Mouse (Mus musculus): ENCODE data around the gene Ccdc173. TPM values are rescaled to one million over a fixed set of nuclear protein-coding genes. Genes with fewer than 3 reads are reported as not detected.

The Ccdc173 gene
- polyA plus RNA-seq, 1 experiment from 2014 or later, result 2.7 TPM

DNA sequence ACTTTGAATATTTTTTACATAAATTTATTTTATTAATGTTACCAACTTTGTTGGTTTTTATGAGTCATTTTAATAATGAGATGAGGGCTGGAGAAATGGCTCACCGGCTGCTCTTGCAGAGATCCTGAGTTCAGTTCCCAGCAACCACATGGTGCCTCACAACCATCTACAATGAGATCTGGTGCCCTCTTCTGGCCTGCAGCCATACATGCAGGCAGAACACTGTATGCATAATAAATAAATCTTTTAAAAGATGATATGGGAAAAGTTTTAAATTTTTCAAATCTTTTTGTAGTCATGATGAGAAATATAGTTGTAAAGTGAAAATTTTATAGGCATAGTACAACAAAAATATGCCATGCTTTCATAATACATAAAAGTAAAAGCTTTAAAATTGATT, 44.3 kb downstream of the Ccdc173 start:
- H3K36me3 ChIP-seq (ENCODE audit: inconsistent target), result peaks cover 77% of the 10 kb centered on the region
- WGBS (ENCODE audit: missing documents), result 85% methylated on average over 1 of the region's 1 CpGs

DNA sequence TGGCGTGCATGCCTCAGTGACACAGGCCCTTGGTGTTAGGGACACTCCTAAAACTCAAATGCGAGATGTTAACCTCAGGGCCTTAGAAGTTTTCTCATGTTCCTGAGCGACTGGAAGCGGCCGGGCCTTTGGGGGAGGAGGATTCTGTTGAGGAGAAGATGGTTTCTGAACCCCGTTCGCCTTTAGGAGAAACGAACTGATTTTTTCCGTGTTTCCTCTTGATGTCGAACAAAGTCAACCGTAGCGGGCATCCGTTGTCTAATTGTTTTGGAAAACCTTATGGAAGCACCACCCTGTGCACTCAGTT, 65.9 kb downstream of the Ccdc173 start:
- Histone ChIP-seq H3K4me3 (ENCODE audit: inconsistent target) (peak overlapping the region; percentile 88), H3K27ac (peak overlapping the region; percentile 55), H3K36me3 (ENCODE audit: inconsistent target) (no peaks in the 10 kb centered on the region), H3K79me2 (ENCODE audit: inconsistent target) (peaks cover 50% of the 10 kb centered on the region)
- WGBS (ENCODE audit: missing documents), result 0% methylated on average over 13 of the region's 13 CpGs

More for the DNA sequence above, 44.3 kb downstream of the Ccdc173 start:
- no peak overlapping the region for H3K4me3 ChIP-seq (ENCODE audit: inconsistent target)
- H3K79me2 ChIP-seq (ENCODE audit: inconsistent target), result no peaks in the 10 kb centered on the region
- H3K27ac ChIP-seq, result no peak overlapping the region

DNA sequence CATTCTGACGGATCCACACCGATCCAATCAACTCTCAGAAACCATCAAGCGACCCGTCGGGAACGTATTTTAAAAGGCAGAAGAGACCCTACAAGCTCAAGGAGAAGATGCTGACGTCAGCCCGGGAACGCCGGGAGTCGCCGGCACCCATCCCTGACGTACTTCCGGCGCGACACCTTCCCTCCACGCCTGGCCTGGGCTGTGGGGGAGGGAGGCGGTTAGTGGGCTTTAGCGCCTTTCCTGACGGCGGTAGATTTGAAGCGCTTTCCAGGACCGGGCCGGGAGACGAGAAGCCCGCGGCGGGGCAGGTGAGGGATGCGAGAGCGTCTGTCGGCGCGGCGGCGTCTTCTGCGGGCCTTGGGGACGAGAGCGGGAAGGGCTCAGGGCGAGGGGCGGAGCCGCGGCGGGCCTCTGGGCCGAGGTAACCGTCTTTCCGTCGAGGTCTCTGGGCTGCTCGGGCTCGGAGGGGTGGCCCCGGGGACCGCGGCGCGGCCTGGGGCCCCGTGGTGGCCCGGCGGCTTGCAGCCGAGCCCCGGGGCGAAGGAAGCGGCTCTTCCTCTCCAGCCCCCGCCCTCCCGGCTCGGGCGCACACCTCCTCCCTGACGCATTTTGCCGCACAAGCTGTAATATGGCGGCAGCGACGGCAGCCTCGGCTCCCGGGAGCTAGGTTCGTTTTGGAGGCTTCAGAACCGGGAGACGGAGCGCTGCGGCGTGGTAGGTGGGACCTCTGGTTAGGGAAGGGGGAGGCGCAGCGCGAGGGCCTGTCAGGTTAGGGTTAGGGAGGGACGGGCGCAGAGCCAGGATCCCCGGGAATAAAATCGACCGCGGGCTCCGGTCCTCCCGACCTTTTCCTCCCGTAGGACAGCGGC, 66.5 kb downstream of the Ccdc173 start:
- Histone ChIP-seq H3K36me3 (ENCODE audit: inconsistent target) (no peaks in the 10 kb centered on the region), H3K27ac (peak overlapping the region; percentile 55), H3K4me3 (ENCODE audit: inconsistent target) (peak overlapping the region; percentile 88), H3K79me2 (ENCODE audit: inconsistent target) (peaks cover 45% of the 10 kb centered on the region)
- under 1% methylated on average over 88 of the region's 91 CpGs for WGBS (ENCODE audit: missing documents)

DNA sequence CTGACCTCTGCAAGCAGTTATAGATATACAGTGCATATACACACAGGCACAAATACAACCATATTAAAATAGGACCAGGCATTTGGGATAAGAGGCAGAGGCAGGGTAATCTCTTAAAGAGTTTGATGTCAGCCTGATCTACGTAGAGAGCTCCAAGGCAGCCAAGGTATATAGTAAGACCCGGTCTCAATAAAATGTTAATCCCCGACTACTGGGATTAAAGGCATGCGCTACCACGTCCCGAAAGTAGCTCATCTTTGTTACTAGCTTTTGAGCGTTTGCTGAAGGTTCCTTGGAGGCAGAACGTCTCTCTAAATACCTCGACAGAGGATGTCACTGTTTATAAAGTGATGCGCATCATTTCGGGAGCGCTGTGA, 67.1 kb downstream of the Ccdc173 start, which contains the start of gene Ppig:
Gene Ppig (plus strand): TSS at position 273 of the 377 bp plus-strand sequence.
- Histone ChIP-seq H3K27ac (peak within 1 kb of the TSS; percentile 55), H3K36me3 (ENCODE audit: inconsistent target) (no peaks in the 10 kb centered on the region), H3K79me2 (ENCODE audit: inconsistent target) (peaks cover 40% of the 10 kb centered on the region), H3K4me3 (ENCODE audit: inconsistent target) (peak within 1 kb of the TSS; percentile 88)
- 7% methylated on average over 12 of the region's 12 CpGs for WGBS (ENCODE audit: missing documents)

DNA sequence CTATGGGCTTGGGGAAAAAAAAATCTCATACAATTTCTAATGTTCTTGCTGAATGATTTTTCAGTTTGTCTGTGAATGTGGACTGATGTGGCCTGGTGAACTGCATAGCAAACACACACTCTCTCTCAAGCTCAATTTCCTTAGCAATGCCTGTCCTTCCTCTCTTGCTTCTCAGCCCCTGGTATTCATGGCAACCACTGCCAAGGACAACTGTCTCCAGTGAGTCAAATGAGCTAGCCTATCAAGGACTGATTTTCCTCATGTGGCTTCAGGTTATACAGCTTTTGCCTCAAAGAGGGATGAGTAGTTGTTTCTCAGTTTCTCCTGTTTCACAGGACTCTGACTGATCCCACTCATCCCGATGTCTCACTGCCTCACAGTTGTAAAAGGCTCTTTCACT, 70.3 kb downstream of the Ccdc173 start:
- 7% methylated on average over 1 of the region's 1 CpGs for WGBS (ENCODE audit: missing documents)
- Histone ChIP-seq H3K27ac (peak overlapping the region; percentile 51), H3K4me3 (ENCODE audit: inconsistent target) (no peak overlapping the region), H3K79me2 (ENCODE audit: inconsistent target) (peaks cover 10% of the 10 kb centered on the region), H3K36me3 (ENCODE audit: inconsistent target) (no peaks in the 10 kb centered on the region)

DNA sequence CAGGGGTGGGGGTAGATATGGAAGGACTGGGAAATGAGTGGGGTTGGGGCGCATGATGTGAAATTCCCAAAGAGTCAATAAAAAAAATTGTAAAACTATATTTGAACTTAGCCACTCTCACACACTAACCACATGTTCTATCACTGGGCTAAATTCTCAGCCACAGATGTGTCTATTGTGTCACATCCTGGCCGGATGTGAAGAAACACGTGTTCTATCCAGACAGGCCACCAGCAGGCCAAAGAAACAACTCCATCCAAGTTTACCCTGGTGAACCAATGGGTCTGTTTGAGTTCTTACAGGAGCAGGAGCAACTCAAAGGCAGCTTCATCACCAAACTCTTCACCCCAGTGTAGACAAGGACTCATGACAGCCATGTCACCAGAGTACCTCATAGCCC, 72.9 kb downstream of the Ccdc173 start:
- Histone ChIP-seq H3K36me3 (ENCODE audit: inconsistent target) (no peaks in the 10 kb centered on the region), H3K79me2 (ENCODE audit: inconsistent target) (no peaks in the 10 kb centered on the region), H3K27ac (no peak overlapping the region), H3K4me3 (ENCODE audit: inconsistent target) (no peak overlapping the region)
- 25% methylated on average over 3 of the region's 3 CpGs for WGBS (ENCODE audit: missing documents)

DNA sequence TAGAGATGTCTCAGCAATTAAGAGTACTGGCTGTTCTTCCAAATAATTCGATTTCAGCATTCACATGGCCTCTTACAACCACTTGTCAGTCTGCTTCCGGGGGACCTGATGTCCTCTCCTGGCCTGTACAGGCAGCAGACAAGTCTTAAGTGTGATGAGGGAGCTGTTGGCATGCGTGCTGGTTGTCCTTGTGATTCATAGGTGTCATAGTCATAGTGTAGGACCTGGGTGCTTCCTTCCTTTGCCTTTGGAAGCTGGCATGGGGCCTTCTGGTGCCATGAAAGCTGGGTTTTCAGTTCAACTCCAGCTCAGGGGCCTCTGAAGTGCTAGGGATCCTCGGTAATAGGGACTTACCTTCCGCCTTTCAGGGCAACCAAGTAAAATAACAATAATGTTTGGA, 75.2 kb downstream of the Ccdc173 start:
- 80% methylated on average over 5 of the region's 5 CpGs for WGBS (ENCODE audit: missing documents)
- Histone ChIP-seq H3K36me3 (ENCODE audit: inconsistent target) (no peaks in the 10 kb centered on the region), H3K79me2 (ENCODE audit: inconsistent target) (no peaks in the 10 kb centered on the region), H3K27ac (no peak overlapping the region), H3K4me3 (ENCODE audit: inconsistent target) (no peak overlapping the region)

DNA sequence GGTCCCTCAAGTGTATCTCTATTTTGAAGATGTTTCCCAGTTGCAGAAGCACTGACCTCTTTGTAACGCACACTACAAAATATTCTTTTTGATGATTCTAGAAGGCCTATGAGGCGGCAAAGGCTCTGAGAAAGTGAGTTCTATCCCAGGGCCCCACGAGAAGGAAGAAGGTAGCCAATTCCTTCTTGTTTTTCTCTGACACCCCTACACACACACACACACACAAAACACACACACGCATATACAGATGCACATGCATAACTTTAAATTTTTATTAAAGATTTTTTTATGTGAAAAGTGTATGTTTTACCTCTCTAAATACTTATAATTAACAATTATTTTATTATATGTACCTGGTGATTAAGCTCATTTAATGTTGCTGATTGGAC, 75.8 kb downstream of the Ccdc173 start:
- Histone ChIP-seq H3K79me2 (ENCODE audit: inconsistent target) (no peaks in the 10 kb centered on the region), H3K4me3 (ENCODE audit: inconsistent target) (peak overlapping the region; percentile 76), H3K27ac (no peak overlapping the region), H3K36me3 (ENCODE audit: inconsistent target) (no peaks in the 10 kb centered on the region)
- 11% methylated on average over 4 of the region's 4 CpGs for WGBS (ENCODE audit: missing documents)

DNA sequence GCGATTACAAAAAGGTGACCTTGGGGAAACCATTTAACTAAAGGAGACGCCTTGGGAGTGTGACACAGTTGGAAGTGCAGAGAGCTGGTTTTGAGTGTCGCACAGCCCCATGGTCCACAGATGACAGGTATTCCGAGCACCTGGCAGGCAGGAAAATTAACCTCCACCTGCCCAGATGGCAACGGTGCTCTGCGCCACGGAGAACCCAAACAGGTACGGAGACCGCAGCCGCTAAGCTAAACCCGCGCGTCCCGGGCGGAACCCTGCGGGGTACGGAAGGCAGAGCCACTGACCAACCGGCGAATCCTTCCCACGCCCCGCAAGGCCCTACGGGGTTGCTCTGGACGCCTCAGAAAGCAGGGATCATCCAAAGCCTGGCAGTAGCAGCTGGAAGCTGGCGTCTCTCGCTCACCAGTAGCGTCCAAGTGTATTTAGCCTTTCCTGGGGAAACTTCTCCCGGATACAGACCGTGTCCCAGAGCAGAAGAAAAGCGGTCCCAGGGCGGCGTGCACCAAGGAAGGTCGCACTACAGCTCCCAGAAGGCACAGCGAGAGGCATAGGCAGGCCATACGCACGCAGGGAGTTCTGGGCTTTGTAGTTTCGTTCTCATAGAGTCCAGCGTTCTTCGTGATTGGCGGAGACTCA, 76.3 kb downstream of the Ccdc173 start, which contains the start of gene Fastkd1:
Gene Fastkd1 (minus strand): TSS at position 536 of the 645 bp plus-strand sequence.
- H3K4me3 ChIP-seq (ENCODE audit: inconsistent target), result peak within 1 kb of the TSS; percentile 76
- WGBS (ENCODE audit: missing documents), result 1% methylated on average over 39 of the region's 39 CpGs
- H3K79me2 ChIP-seq (ENCODE audit: inconsistent target), result no peaks in the 10 kb centered on the region
- H3K27ac ChIP-seq, result no peak within 1 kb of the TSS
- H3K36me3 ChIP-seq (ENCODE audit: inconsistent target), result no peaks in the 10 kb centered on the region

DNA sequence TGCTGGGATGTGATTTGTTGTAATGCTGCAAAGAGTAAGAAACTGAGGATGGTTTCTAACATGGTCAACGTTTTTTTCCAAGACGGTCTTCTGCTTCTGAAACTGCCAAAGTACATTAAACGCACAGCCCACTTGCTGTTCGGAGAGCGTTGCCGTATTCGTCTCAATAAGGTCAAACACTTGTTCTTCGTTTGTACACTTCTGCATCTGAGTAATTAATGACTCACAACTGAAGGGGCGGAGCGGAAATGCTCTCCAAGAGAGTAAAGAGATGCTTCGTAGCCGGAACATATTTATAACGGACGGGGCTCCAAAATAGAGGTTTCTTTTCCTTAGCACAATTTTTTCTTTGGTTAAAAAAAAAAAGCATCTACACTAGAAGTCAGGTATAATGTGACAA, 77.2 kb downstream of the Ccdc173 start:
- Histone ChIP-seq H3K79me2 (ENCODE audit: inconsistent target) (no peaks in the 10 kb centered on the region), H3K27ac (no peak overlapping the region), H3K36me3 (ENCODE audit: inconsistent target) (no peaks in the 10 kb centered on the region), H3K4me3 (ENCODE audit: inconsistent target) (no peak overlapping the region)
- WGBS (ENCODE audit: missing documents), result 78% methylated on average over 14 of the region's 14 CpGs

Other genes starting within 250 kb of the Ccdc173 start
- gene Lrp2, start 203.5 kb downstream of the Ccdc173 start, polyA plus RNA-seq (2018), result not detected in 3 replicates
- 5.6 to 6.1 TPM (median 6.1 TPM) in 3 replicates for gene Bbs5, start 142.4 kb downstream of the Ccdc173 start, polyA plus RNA-seq (2018)
- gene Klhl41, start 119.5 kb downstream of the Ccdc173 start, polyA plus RNA-seq (2018), result not detected in 3 replicates
- 3.8 to 6.3 TPM (median 4.3 TPM) in 3 replicates for gene Fastkd1, start 76.1 kb downstream of the Ccdc173 start, polyA plus RNA-seq (2018)
- gene Ppig, start 67.0 kb downstream of the Ccdc173 start, polyA plus RNA-seq (2018), result 44.1 to 115 TPM (median 49.1 TPM) in 3 replicates
- 16.3 to 24.3 TPM (median 21.6 TPM) in 3 replicates for gene Phospho2, start within 50 bp of the Ccdc173 start, polyA plus RNA-seq (2018)
- gene Klhl23, start 32.4 kb upstream of the Ccdc173 start, polyA plus RNA-seq (2018), result 0.16 to 2.4 TPM (median 0.76 TPM) in 3 replicates
- 106 to 279 TPM (median 166 TPM) in 3 replicates for gene Ssb, start 72.0 kb upstream of the Ccdc173 start, polyA plus RNA-seq (2018)
- 11.2 to 15.3 TPM (median 12.5 TPM) in 3 replicates for gene Mettl5, start 96.0 kb upstream of the Ccdc173 start, polyA plus RNA-seq (2018)
- gene Ubr3, start 107.7 kb upstream of the Ccdc173 start, polyA plus RNA-seq (2018), result 25.6 to 30.6 TPM (median 27.3 TPM) in 3 replicates
- gene Myo3b, start 249.6 kb upstream of the Ccdc173 start, polyA plus RNA-seq (2018), result not detected in 3 replicates